9 mouse cellular contexts compared by ENCODE assay signal in the genomic region with DNA sequence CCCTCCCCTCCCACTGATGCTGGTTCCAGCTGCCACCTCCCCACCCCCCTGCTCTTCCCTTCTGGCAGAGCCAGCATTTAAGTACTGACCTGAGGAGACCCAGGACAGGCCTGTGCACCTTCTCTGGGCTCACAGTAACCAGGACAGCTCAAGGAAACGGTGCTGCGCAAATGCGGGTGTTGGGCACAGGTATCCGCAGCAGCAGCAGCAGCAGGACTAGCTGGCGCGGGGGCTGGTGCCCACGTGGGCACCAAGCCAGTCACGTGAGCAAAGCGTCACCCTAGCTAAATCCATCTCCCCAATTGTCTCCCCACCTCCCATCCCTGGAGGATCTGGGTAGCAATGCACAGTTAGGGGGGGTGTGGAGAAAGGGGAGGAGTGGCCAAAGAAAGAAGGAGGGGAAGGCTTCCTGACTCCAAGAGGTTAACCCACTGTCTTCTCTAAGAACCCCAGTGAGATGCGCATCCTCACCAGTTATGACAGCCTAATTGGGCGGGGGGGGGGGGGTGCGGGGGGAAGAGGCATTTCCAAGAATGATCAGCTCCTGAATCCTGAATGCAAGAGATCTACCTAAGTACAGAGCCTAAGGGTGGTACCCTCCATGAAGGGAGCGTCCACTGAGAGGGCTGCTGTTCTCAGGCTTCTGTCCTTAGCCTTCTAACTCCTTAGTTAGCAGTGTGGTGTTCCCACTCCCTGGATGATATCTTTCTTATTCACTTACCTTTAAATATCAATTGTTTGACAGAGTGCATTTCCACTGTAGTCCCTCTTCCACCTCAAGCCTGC. TPM values are rescaled to one million over a fixed set of nuclear protein-coding genes. Genes with fewer than 3 reads are reported as not detected.
DNase-seq lines count a peak whose midpoint lies in the region; ATAC-seq and TF ChIP-seq lines count a peak whose summit lies in the region.
"Had no signal": no experiment of that assay in that cellular context is flagged by ENCODE, and none has a peak within 500 bp of the region (broad histone marks: within the 10 kb centered on the region; RNA-seq: fewer than 3 reads in every experiment).

A gene (minus strand): TSS at position 252 of the 786 bp plus-strand sequence.

- H3K27me3 ChIP-seq in hindbrain, embryonic 16.5 days (replicated peaks; ENCODE audit: control insufficient read depth, insufficient read depth, low read length): no peaks in the 10 kb centered on the region
- H3K27me3 ChIP-seq in limb, embryonic 12.5 days: peaks cover 35% of the 10 kb centered on the region

- no peaks in the 10 kb centered on the region for H3K36me3 ChIP-seq in hindbrain, embryonic 16.5 days (ENCODE audit: control insufficient read depth, insufficient read depth, low read length)
- H3K36me3 ChIP-seq in limb, embryonic 12.5 days: no peaks in the 10 kb centered on the region

- peak; percentile 96 for ATAC-seq in hindbrain, embryonic 16.5 days
- ATAC-seq in limb, embryonic 12.5 days (ENCODE audit: insufficient number of reproducible peaks, insufficient read depth, low FRiP score, low TSS enrichment, low read depth): peak; percentile 71; the same call in 1 of the 2 replicates

- WGBS in hindbrain, embryonic 16.5 days: 27% methylated on average over 11 of the region's 13 CpGs
- 18% methylated on average over 11 of the region's 13 CpGs for WGBS in limb, embryonic 12.5 days

- peak within 1 kb of the TSS; percentile 23 for H3K4me3 ChIP-seq in gastrocnemius, adult 2 months
- H3K4me3 ChIP-seq in hindbrain, embryonic 16.5 days (ENCODE audit: low read length): peak within 1 kb of the TSS; percentile 51
- peak within 1 kb of the TSS; percentile 37 for H3K4me3 ChIP-seq in limb, embryonic 12.5 days (replicated peaks)

- peak within 1 kb of the TSS; percentile 55 for H3K4me2 ChIP-seq in hindbrain, embryonic 16.5 days (ENCODE audit: low read length)
- H3K4me2 ChIP-seq in limb, embryonic 12.5 days: peak within 1 kb of the TSS; percentile 65

- no peaks in the 10 kb centered on the region for H3K9me3 ChIP-seq in hindbrain, embryonic 16.5 days (ENCODE audit: control insufficient read depth, low read length)
- no peaks in the 10 kb centered on the region for H3K9me3 ChIP-seq in limb, embryonic 12.5 days

- no peak within 1 kb of the TSS for H3K27ac ChIP-seq in gastrocnemius, adult 2 months
- peak within 1 kb of the TSS; percentile 48; the same call in 1 of the 2 replicates for H3K27ac ChIP-seq in hindbrain, embryonic 16.5 days (ENCODE audit: low read depth, low read length)
- no peak within 1 kb of the TSS for H3K27ac ChIP-seq in limb, embryonic 12.5 days

- no peak for TF ChIP-seq CTCF in gastrocnemius, adult 2 months (IDR thresholded peaks at IDR 0.05)

- peak within 1 kb of the TSS; percentile 63 for H3K9ac ChIP-seq in hindbrain, embryonic 16.5 days (ENCODE audit: low read depth, low read length)
- H3K9ac ChIP-seq in limb, embryonic 12.5 days (replicated peaks): peak within 1 kb of the TSS; percentile 42; the same call in 1 of the 2 replicates

- H3K4me1 ChIP-seq in hindbrain, embryonic 16.5 days (ENCODE audit: control insufficient read depth, insufficient read depth, low read depth, low read length): no peaks in the 10 kb centered on the region
- H3K4me1 ChIP-seq in limb, embryonic 12.5 days (replicated peaks): no peaks in the 10 kb centered on the region

- intact Hi-C loops in gastrocnemius, adult 2 months (cut with DNase I): no loop called here
- intact Hi-C loops in gastrocnemius, postnatal 14 days (cut with DNase I; ENCODE audit: low total_unique reads): no loop called here

- DNase-seq in gastrocnemius, adult 2 months: no peak
- DNase-seq in gastrocnemius, postnatal 14 days: no peak
- DNase-seq in cerebellum, postnatal 4 days (ENCODE audit: low spot score in 2 of 2): peak; percentile 17 to 20
- peak; percentile 17 to 34 for DNase-seq in right cerebral cortex, postnatal 36 days (ENCODE audit: low spot score in 2 of 2)
- no peak for DNase-seq in spleen, adult 18-20 months
- no peak for DNase-seq in adrenal gland, postnatal 10 days

RNA-seq across cellular contexts. Expression of the gene that starts here (rescaled TPM):
- total RNA-seq in gastrocnemius, adult 2 months (2021): not detected
- 1 to 10 TPM in 1 of 2 experiments, under 1 TPM in 1; 0.64 to 1.1 TPM for total RNA-seq in gastrocnemius, postnatal 14 days (2021)
- 44.4 and 52.4 TPM in 2 replicates for polyA plus RNA-seq in hindbrain, embryonic 16.5 days (2015; fragmentation: Nextera tagmentation; extraction: Ambion mirVana)
- 5.4 and 7.5 TPM in 2 replicates for polyA plus RNA-seq in limb, embryonic 12.5 days (2016; fragmentation: Nextera tagmentation; extraction: Ambion mirVana)
- total RNA-seq in adrenal gland, postnatal 10 days (2021): 1 to 10 TPM in 1 of 2 experiments, under 1 TPM in 1; 0.54 to 3.6 TPM
- total RNA-seq: neutrophil, adult 5-6 weeks had no signal

Comparison
In these comparisons a context has a peak if more than half of its experiments do, and no peak if none do; other contexts are left out.
1. DNase-seq: peak in cerebellum, postnatal 4 days (2 of 2) and right cerebral cortex, postnatal 36 days (2 of 2); none in gastrocnemius, adult 2 months (single experiment), gastrocnemius, postnatal 14 days (single experiment), spleen, adult 18-20 months (0 of 2) and adrenal gland, postnatal 10 days (single experiment).
2. Peak in every context shown above with its lines, with median percentiles within 50 percentile points of each other: H3K4me3 ChIP-seq.